Mouse (Mus musculus): ENCODE measurements around the gene Dlg1.

Gene Dlg1

GRCm38 (mm10) chr16:31866911-31867310 is 203.7 kb downstream of the Dlg1 start:
- no peak for DNase-seq

DNA sequence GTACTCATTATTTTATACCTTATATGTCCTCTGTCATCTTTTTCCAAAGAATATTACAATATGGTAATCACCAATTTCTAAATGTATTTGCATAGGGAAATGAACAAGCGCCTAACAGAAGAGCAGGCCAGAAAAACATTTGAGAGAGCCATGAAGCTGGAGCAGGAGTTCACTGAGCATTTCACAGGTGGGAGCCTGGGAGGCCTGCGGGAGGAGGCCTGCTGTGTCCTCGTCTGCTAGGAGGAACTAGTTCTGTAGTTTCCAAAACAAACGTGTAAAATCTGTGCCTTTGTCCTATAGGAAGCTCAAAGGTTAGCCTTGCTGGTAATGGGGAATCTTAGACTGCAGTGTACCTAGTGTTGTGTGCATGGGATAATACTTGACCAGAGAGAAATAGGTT is 204.5 kb downstream of the Dlg1 start:
- peak in 1 of 2 experiments; percentile 48 for DNase-seq

GRCm38 (mm10) chr16:31873721-31874120 is 210.5 kb downstream of the Dlg1 start:
- DNase-seq = no peak

DNA sequence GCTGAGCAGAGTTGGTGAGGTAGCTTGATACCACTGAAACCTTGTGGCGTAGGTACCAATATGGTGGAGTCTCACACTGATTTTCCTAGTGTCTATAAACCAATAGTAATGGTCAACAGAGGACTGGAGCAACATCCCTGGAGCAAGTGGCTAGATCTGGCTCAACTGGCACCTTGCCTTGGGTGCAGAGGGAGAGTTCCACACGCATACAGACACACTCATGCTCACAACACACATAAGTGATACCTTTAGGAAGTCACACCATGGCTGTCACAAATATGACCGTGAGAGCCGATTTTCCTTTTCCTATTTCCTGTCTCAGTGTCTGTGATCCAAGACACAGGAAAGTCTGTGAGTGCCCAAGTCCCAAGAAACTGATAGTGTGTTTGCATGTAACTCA is 212.1 kb downstream of the Dlg1 start:
- DNase-seq = no peak

DNA sequence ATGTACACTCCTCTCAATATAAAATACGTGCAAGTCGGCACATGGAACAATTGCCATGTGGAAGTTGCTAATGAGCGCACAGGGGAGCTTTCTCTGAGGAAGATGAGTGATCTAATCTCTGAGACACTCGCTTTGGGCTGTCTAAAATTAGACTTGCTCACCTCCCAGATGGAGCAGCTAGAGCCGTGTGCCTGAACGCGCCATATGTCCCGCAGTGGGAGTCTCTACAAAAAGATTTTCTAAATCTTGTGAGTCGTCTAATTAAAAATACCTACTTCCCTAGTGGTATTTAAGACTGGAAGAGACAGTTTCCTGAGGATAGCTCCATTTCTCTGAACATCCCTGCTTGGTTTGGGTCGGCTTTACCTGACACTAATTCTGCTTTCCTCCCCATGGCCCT is 213.1 kb downstream of the Dlg1 start:
- DNase-seq = peak; percentile 73 to 79

DNA sequence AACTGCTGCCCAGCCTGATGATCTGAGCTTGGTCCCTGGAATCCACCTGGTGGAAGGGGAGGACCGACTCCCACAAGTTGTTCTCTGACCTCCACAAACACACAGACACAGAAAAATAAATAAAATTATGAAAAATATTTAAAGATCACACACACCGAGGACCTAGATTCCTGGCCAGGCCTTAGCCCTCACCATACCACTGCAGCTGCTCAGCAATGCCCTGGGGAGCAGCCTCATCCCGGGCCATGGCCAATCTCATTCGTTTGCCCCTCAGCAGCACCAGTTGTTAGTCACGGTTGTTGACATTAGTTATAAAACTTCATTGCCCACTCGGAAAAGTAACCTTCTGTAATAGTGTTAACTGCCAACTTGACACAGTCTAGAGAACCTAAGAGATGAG is 214.8 kb downstream of the Dlg1 start:
- DNase-seq = no peak

GRCm38 (mm10) chr16:31878573-31879257 is 215.5 kb downstream of the Dlg1 start, which contains the start of gene Meltf:
TSS of gene Meltf (plus strand) at chr16:31878810.
- peak; percentile 77 to 82 for DNase-seq

GRCm38 (mm10) chr16:31880146-31880840 is 217.1 kb downstream of the Dlg1 start:
- DNase-seq = no peak

DNA sequence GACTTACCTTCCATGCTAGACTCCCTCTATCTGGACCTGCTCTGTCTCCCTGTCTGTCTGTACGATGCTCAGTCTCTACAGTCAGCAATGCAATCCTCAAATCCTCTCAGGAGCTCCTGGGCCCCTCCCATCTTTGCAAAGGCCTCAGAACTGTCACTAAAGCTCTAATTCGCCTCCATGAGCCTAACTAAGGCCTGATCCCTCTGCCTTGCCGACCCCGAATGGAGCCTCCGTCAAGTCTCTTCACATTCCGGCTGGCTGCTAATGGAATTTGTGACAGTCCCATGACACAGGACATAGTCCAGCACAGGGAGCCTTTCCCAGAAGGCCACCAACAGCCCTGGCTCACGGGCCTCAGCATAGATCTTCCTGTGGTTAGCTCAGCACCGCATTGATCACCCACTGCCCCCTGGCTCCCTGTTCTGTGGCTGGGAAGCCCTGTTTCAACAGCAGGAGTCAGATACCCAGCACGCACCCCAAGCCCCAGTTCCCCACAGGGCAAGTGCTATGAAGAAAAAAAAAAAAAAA is 219.2 kb downstream of the Dlg1 start:
- no peak for DNase-seq

- no peak for DNase-seq
These were observed 220.1 kb downstream of the Dlg1 start for GRCm38 (mm10) chr16:31883302-31883701.

DNA sequence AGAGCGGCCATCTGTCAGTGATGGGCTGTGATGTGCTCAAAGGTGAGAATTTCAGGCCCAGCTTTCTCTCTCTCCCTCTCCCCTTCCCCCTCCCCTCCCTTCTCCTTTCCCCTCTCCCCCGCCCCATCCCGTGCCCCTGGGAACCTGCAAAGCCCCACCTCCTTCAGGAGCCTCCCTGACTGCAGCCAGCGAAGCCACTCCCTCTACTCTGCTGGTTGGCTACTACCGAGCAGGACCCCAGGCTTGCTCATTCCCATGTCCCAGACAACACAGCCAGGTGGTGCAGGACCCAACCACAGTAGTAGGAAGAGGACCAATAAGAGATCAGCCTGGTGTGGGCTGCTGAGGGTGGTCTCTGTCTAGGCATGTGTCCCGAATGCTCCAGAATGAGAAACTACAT is 220.7 kb downstream of the Dlg1 start:
- DNase-seq = no peak

GRCm38 (mm10) chr16:31890907-31891306 is 227.7 kb downstream of the Dlg1 start:
- no peak for DNase-seq

- no peak for DNase-seq
These were observed 230.3 kb downstream of the Dlg1 start for GRCm38 (mm10) chr16:31893396-31894141.

DNA sequence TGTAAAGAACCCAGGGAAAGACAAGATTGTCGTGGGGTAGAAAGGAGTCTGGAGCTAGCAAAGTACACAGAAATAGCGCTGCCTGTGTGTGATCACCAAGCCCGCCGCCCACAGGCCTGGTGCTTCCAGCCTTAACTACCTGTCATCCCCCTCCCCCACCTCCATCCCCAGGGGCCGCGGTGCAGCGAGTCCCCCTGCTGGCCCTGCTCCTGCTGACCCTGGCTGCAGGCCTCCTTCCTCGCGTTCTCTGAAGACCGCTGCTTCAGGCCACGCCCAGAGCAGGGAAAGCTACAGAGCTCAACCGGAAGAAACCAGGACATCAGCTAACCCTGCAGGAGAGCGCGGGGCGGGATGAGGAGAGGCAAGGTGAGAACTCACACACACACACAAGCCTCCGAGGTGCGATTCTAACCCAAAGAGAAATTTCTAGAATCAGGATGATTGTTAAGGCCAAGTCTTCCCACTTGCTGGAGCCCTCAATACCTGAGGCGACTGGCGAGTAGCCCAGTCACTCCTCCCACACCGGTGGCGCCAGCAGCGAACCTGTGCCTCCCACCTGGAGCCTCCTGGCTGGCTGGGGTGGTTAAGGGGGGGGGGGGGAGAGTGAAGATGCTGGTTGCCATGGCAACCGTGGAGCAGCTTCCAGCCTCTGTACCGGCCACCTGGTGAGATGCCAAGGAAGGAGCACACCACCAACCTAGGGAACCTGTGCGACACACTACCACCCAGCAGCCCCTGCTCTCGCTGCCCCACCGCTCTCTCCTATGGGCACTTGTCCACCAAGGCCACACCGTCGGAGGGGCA is 233.9 kb downstream of the Dlg1 start:
- peak; percentile 52 to 59 for DNase-seq

- DNase-seq = no peak
These were observed 235.5 kb downstream of the Dlg1 start for GRCm38 (mm10) chr16:31898546-31899326.

- no peak for DNase-seq
These were observed 238.6 kb downstream of the Dlg1 start for GRCm38 (mm10) chr16:31901886-31902285.

DNA sequence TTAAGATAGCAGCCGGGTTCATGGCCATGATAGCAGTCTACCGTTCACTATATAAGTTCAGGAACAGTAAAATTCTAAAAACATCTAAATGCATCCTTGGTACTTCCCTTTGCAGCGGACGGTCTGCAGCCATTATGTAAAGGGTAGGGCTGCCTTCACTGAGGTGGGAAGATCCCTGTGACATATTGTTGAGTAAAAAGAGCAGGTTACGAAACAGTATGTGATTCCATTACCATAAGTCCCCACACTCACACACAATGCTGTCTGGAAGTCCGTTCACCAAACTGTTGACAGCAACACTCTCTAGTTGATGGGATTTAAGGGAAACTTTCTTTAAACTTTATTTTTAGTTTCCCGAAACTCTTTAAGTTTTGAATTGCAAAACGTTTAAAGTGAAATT is 240.0 kb downstream of the Dlg1 start:
- DNase-seq = no peak

DNA sequence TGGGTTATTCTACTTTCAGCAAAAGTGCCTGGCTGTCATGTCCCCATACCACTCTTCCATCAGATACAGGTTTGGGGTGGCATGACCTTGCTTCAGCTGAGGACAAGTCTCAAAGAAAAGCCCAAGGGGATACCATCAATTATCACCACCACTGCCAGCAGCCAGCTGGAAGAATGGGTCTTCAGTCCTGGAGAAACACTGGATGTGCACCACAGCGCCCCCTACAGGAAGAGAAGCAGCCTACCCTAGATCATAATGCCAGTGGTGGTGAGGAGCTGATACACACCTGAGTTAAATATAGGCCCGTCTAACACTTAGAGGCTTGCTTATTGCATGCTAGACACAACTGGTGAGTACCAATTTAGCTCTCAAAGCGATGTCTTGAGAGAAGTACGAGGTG is 242.1 kb downstream of the Dlg1 start:
- DNase-seq = no peak

GRCm38 (mm10) chr16:31905891-31906825 is 242.9 kb downstream of the Dlg1 start:
- DNase-seq = no peak

DNA sequence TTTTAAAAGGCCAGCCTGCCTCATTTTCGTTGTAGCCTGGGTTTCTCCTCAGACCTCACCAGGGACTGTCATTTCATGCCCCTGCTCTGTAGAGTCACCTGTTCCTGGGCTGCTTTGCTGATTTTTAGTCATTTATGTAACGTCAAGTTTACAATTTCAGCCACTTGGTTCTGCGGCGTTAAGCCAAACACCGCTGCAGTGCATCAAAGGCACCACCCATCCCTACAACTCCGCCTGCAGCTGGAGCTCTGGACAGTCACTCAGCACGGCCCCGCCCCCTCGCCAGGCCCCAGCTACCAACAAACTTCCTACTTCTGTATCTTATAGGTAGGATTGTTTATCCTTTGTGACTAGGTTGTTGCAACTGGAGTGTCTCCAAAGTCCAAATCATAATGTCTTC is 243.7 kb downstream of the Dlg1 start:
- DNase-seq = no peak

GRCm38 (mm10) chr16:31908959-31909358 is 245.7 kb downstream of the Dlg1 start:
- DNase-seq = no peak
